Mouse (Mus musculus) left cerebral cortex, postnatal 14 days (tissue): ENCODE data around the gene Cdk19. TPM values are rescaled to one million over a fixed set of nuclear protein-coding genes. Genes with fewer than 3 reads are reported as not detected.
"Not testable (repeated sequence)": the region's sequence is repeated elsewhere in the genome, so short reads cannot be mapped to it uniquely, and the experiment has no call there.

Experiments used
- DNase-seq, 2 experiments: peaks; one replicate each; pipeline ENCODE4 v3.0.0; 2021 to 2022; ENCODE audit warnings: low spot score in 2 of 2, mixed read lengths in 1 of 2
- intact Hi-C: fragments of 180-260 bp; cut with DNase I; formaldehyde crosslinking; loops from one replicate; pipeline ENCODE4 v1.15.1; 2025
- total RNA-seq, 2 experiments: library from RNA; stranded (reverse); gene quantifications; 2 replicates each; pipeline ENCODE4 v1.2.3; 2021

The Cdk19 gene
- total RNA-seq, 2 experiments from 2014 or later: 43.0 to 43.1 TPM

- no peak for DNase-seq
- intact Hi-C loops: no loop called here
Measured at GRCm38 (mm10) chr10:40530661-40531060, 191.3 kb downstream of the Cdk19 start.

- DNase-seq, intact Hi-C loops: not testable (repeated sequence)
Measured at GRCm38 (mm10) chr10:40532586-40532985, 193.2 kb downstream of the Cdk19 start.

Other genes with a start within 250 kb of the Cdk19 start
- gene Slc16a10, start 197.3 kb upstream of the Cdk19 start, total RNA-seq: 1 to 10 TPM; 2.7 to 3.9 TPM
- gene Rpf2, start 92.5 kb upstream of the Cdk19 start, total RNA-seq: 10 to 100 TPM; 20.4 to 25.6 TPM
- 10 to 100 TPM; 19.2 to 21.3 TPM for gene Gtf3c6, start 81.5 kb upstream of the Cdk19 start, total RNA-seq
- gene Amd1, start 37.4 kb upstream of the Cdk19 start, total RNA-seq: 10 to 100 TPM; 60.2 to 61.9 TPM
- gene Slc22a16, start 230.8 kb downstream of the Cdk19 start, total RNA-seq: not detected